Mouse (Mus musculus) heart, adult 2 months (tissue): ENCODE results near the gene Hs1bp3. TPM values are rescaled to one million over a fixed set of nuclear protein-coding genes. Genes with fewer than 3 reads are reported as not detected.

ENCODE experiments used
- DNase-seq, 2 experiments: peaks; one replicate each; pipeline ENCODE4 v3.0.0; 2021
- H3K27ac ChIP-seq: fragments of 200-600 bp; 2 replicates; pipeline ENCODE4 v1.8.1; 2022
- H3K27me3 ChIP-seq: fragments of 200-500 bp; 2 replicates; pipeline ENCODE4 v1.6.1; 2012; ENCODE audit warnings: mild to moderate bottlenecking, low read length, inconsistent platforms, mixed read lengths; ENCODE audit not compliant: control insufficient read depth, insufficient read depth
- H3K36me3 ChIP-seq: fragments of 200-500 bp; 2 replicates; pipeline ENCODE4 v1.6.1; 2012; ENCODE audit warnings: low read length, inconsistent platforms; ENCODE audit not compliant: control insufficient read depth, insufficient read depth
- H3K4me1 ChIP-seq: fragments of 200-500 bp; 2 replicates; pipeline ENCODE4 v1.6.1; 2011; ENCODE audit warnings: low read length; ENCODE audit not compliant: control insufficient read depth, insufficient read depth
- H3K4me3 ChIP-seq: fragments of 200-600 bp; 2 replicates; pipeline ENCODE4 v1.8.1; 2022
- H3K79me2 ChIP-seq: fragments of 200-500 bp; replicated peaks from 2 replicates; pipeline ENCODE4 v1.6.1; 2012; ENCODE audit warnings: mild to moderate bottlenecking, inconsistent platforms, low read length, moderate library complexity, mixed read lengths; ENCODE audit not compliant: control insufficient read depth, insufficient read depth
- H3K9ac ChIP-seq: fragments of 200-500 bp; 2 replicates; pipeline ENCODE4 v1.6.1; 2012; ENCODE audit warnings: low read depth, mild to moderate bottlenecking, control low read depth, inconsistent platforms, low read length, mixed read lengths
- CTCF ChIP-seq: fragments of 200-600 bp; IDR thresholded peaks from 2 replicates; pipeline ENCODE4 v1.8.1; 2022; ENCODE audit warnings: antibody characterized with exemption, mild to moderate bottlenecking, moderate library complexity
- EP300 ChIP-seq: fragments of 200-500 bp; IDR thresholded peaks from 2 replicates; pipeline ENCODE4 v1.6.1; 2011; ENCODE audit warnings: low read depth, low read length, control low read depth; ENCODE audit not compliant: insufficient read depth
- POLR2A ChIP-seq: fragments of 200-500 bp; IDR thresholded peaks from 2 replicates; pipeline ENCODE4 v1.6.1; 2011; ENCODE audit warnings: mild to moderate bottlenecking, low read depth, low read length, control low read depth; ENCODE audit not compliant: insufficient read depth
- WGBS: fragments of 180-500 bp; shearing (Covaris S2); methylation state at CpG from one replicate; pipeline ENCODE4 v1.1.7; 2018; 5-methylcytosine and 5-hydroxymethylcytosine counted together
- intact Hi-C: fragments of 180-260 bp; cut with DNase I; formaldehyde crosslinking; loops from one replicate; pipeline ENCODE4 v1.15.1; 2025
- polyA plus RNA-seq: library from polyadenylated mRNA; depleted of rRNA; stranded (reverse); fragments of >200 nt; gene quantifications from 2 replicates; pipeline ENCODE4 v1.2.3, GENCODE M21; 2012
- total RNA-seq, 2 experiments: library from RNA; stranded (reverse); gene quantifications; 2 replicates each; pipeline ENCODE4 v1.2.3; 2021

The Hs1bp3 gene
- total and polyA plus RNA-seq, 3 experiments, result 12.7 to 17.3 (median 13.8) TPM

DNA sequence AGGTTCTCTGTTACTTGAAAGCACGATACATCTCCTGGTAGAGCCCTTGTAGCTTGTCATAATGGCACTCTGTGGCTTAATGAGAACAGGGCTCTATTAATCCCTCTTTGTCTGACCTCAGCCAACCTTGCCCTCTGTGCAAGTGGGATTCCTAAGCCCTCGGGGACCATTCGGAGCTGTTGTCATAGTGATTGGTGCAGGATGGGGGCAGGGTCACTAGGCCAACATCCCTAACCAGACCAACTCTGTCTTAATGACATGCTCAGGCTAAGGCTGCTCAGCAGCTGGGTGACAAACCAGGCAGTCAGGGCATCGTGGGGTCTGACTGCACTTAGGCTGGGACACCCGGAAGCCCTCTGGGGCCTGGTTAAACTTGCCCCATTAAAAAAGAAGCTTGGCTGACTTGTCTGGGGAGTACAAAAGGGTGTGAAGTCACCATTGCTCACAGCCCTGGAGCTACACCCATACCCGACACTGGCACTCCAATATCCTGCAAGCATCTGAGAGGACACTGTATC lies 51.1 kb downstream of the Hs1bp3 start:
- Histone ChIP-seq H3K27me3 (no peaks in the 10 kb centered on the region), H3K27ac (no peak overlapping the region), H3K4me3 (no peak overlapping the region), H3K4me1 (peaks cover 4% of the 10 kb centered on the region), H3K79me2 (no peaks in the 10 kb centered on the region), H3K36me3 (no peaks in the 10 kb centered on the region), H3K9ac (no peak overlapping the region)
- intact Hi-C loops, result no loop called here
- DNase-seq, result no peak
- no peak for TF ChIP-seq EP300
- no peak for TF ChIP-seq CTCF
- TF ChIP-seq POLR2A, result no peak
- WGBS, result 88% methylated on average over 6 of the region's 6 CpGs

DNA sequence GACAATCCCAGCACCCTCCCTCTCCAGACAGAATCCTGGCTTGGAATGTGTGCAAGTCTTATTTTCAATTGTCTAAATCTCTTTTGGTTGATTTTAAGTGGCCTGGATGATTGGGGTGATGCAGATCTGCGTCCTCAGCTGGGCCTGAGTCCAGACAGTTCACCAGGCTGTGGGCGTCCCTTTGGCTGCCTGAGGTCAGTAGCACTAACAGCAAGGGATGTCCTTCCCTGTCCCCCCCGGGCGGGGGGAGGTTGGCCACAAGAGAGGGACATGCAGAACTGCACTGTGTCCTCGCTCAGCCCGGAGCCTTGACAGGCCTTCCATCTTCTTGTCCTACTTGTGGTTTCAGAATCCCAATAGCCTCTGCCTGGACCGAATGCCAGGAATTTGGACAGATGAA lies 52.1 kb downstream of the Hs1bp3 start:
- Histone ChIP-seq H3K4me1 (0 out of 2 replicates have a peak, but pooled peaks cover 2% of the 10 kb centered on the region), H3K79me2 (no peaks in the 10 kb centered on the region), H3K9ac (no peak overlapping the region), H3K27me3 (no peaks in the 10 kb centered on the region), H3K36me3 (no peaks in the 10 kb centered on the region), H3K4me3 (no peak overlapping the region), H3K27ac (no peak overlapping the region; the same call in 1 of the 2 replicates)
- intact Hi-C loops, result no loop called here
- WGBS, result 67% methylated on average over 7 of the region's 7 CpGs
- TF ChIP-seq EP300 (no peak), CTCF (no peak), POLR2A (no peak)
- DNase-seq, result peak in 1 of 2 experiments; percentile 36

DNA sequence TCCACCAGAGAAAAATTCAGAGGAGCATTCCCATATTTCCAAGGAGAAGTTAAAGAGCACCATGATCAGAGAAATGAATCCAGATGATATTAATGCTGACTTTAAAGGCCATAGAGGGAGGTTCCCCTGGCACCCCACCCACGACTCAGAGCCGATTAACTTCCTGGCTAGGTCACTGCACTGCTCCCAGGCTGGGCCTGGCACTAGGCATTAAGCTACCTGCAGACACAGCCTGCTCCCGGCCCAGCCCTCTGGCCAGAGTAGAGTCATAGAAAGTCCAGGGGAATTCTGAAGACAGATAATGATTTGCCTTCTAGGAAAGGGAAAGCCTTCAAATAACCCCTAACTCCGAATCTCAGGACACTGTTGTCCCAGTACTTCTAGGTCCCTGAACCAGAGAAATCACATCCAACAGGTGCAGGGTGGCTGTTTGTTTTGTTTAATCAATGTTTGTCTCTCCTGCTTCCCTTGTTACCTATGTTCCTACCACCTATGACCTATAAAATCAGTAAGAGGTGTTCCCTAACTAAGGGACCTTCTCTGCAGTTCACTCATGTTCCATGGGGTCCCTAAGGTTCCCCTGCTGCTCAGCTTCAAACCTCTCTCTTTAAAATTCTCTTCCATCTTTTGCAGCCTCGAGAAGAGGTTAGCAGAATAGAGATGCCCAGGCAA lies 52.8 kb downstream of the Hs1bp3 start:
- TF ChIP-seq EP300, result no peak
- TF ChIP-seq POLR2A, result no peak
- no peak for TF ChIP-seq CTCF
- WGBS, result 64% methylated on average over 5 of the region's 5 CpGs

DNA sequence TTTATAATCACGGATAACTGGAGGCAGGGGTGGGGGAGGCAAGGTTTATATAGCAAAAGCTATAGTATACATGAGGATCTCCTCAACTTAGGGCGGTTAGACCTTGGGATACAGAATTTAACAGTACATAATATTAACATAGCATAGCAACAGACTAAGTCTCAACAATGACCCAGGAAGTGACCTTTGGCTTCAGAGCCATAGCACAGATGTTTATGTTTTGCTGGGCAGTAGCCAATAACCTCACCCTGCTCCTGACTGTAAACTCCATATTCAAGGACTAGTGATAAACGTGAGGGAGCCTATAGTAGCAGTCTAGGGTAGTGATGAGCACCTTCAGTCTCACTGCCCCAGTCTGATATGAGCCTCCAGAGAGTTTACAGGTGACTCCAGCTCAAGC lies 53.5 kb downstream of the Hs1bp3 start:
- Histone ChIP-seq H3K36me3 (no peaks in the 10 kb centered on the region), H3K27ac (no peak overlapping the region), H3K9ac (no peak overlapping the region), H3K4me1 (0 out of 2 replicates have a peak, but pooled peaks cover 2% of the 10 kb centered on the region), H3K79me2 (no peaks in the 10 kb centered on the region), H3K4me3 (no peak overlapping the region), H3K27me3 (no peaks in the 10 kb centered on the region)
- TF ChIP-seq CTCF (no peak), EP300 (no peak), POLR2A (no peak)
- intact Hi-C loops, result no loop called here
- 63% methylated on average over 3 of the region's 3 CpGs for WGBS
- no peak for DNase-seq

More for the DNA sequence above, 52.8 kb downstream of the Hs1bp3 start:
- Histone ChIP-seq H3K36me3 (no peaks in the 10 kb centered on the region), H3K4me3 (no peak overlapping the region), H3K27ac (no peak overlapping the region; the same call in 1 of the 2 replicates), H3K27me3 (no peaks in the 10 kb centered on the region), H3K79me2 (no peaks in the 10 kb centered on the region), H3K4me1 (0 out of 2 replicates have a peak, but pooled peaks cover 2% of the 10 kb centered on the region), H3K9ac (no peak overlapping the region)
- intact Hi-C loops, result no loop called here
- DNase-seq, result no peak

DNA sequence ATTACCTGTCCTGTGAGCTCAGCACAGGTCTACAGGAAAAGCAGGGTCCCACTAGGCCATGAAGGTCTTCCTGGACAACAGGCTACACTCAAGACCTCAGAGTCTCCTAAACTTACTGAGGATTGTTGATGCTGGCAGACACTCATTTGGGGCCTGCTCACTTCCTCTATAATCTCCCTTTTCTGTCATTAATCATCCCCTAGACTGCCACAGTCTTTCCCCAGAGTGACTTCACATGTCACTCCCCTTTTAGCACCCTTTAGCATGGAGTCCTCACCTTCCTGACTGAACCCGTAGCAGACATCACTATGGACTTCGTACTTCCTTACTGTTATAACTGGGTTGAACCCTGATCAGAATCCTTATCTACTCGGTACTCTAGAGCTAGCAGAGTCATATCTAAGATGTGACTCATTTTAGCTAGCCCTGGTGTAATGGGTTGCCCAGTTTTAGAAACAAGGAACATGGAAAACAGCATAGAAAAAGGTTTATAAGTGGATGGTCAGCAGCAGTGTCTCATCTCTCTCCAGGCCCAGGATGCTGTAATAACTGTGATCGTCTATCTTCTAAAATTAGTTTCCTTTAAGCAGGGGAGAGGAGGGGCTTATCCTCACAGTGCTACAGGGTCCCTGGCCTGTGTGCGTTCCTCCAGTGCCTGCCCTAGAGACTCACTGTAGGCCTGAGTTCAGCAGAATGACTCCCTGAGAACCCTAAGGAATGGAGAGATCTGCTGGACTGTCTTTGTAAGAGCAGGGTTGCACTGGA lies 58.7 kb downstream of the Hs1bp3 start:
- Histone ChIP-seq H3K4me3 (no peak overlapping the region), H3K4me1 (no peaks in the 10 kb centered on the region; the same call in 1 of the 2 replicates), H3K27me3 (no peaks in the 10 kb centered on the region), H3K79me2 (no peaks in the 10 kb centered on the region), H3K9ac (no peak overlapping the region), H3K27ac (no peak overlapping the region), H3K36me3 (no peaks in the 10 kb centered on the region)
- intact Hi-C loops, result no loop called here
- no peak for DNase-seq
- TF ChIP-seq EP300, result no peak
- TF ChIP-seq CTCF, result no peak
- TF ChIP-seq POLR2A, result no peak
- WGBS, result 50% methylated on average over 5 of the region's 5 CpGs
